Mouse (Mus musculus) lung, adult 2 months (tissue): Measurements from ENCODE around the gene Fbxo44.

Experiments used
- CTCF ChIP-seq: fragments of 200-500 bp; IDR thresholded peaks from 2 replicates; pipeline ENCODE4 v1.5.1; 2011; ENCODE audit warnings: mild to moderate bottlenecking, low read length, control low read depth; ENCODE audit not compliant: insufficient read depth
- POLR2A ChIP-seq: fragments of 200-500 bp; IDR thresholded peaks from 2 replicates; pipeline ENCODE4 v1.6.1; 2011; ENCODE audit warnings: low read depth, mild to moderate bottlenecking, control low read depth, low read length, borderline replicate concordance; ENCODE audit errors: extremely low read depth

GRCm38 (mm10) chr4:148165551-148165950 lies 5.3 kb upstream of the Fbxo44 start:
- TF ChIP-seq CTCF (no peak), POLR2A (no peak)
